Mouse (Mus musculus) left cerebral cortex, adult 2 months (tissue): Measurements from ENCODE around the gene Ctsh. TPM values are rescaled to one million over a fixed set of nuclear protein-coding genes. Genes with fewer than 3 reads are reported as not detected.

Experiments
- DNase-seq, 2 experiments: peaks; one replicate each; pipeline ENCODE4 v3.0.0; 2021 to 2022; ENCODE audit warnings: low spot score in 2 of 2, mixed read lengths in 1 of 2; ENCODE audit errors: extremely low spot score in 1 of 2
- H3K27ac ChIP-seq: fragments of 200-600 bp; 2 replicates; pipeline ENCODE4 v1.8.1; 2022
- H3K4me3 ChIP-seq: fragments of 200-600 bp; 2 replicates; pipeline ENCODE4 v1.8.1; 2022
- CTCF ChIP-seq: fragments of 200-600 bp; IDR thresholded peaks from 2 replicates; pipeline ENCODE4 v1.8.1; 2022; ENCODE audit warnings: antibody characterized with exemption, mild to moderate bottlenecking, moderate library complexity
- intact Hi-C: fragments of 180-260 bp; cut with DNase I; formaldehyde crosslinking; loops from one replicate; pipeline ENCODE4 v1.15.1; 2025
- total RNA-seq, 2 experiments: library from RNA; stranded (reverse); gene quantifications; 2 replicates each; pipeline ENCODE4 v1.2.3; 2021

Ctsh gene
- total RNA-seq, 2 experiments from 2014 or later = 14.1 to 18.9 TPM

GRCm38 (mm10) chr9:90114567-90115307 lies 60.8 kb downstream of the Ctsh start, which contains the start of gene Morf4l1:
Gene Morf4l1 (minus strand): TSS chr9:90114774.
- DNase-seq = peak; percentile 97 to 99
- H3K4me3 ChIP-seq = peak within 1 kb of the TSS; percentile 98
- TF ChIP-seq CTCF = no peak
- H3K27ac ChIP-seq = peak within 1 kb of the TSS; percentile 100
- intact Hi-C loops = loop anchor here (1.0 kb wide), 1 partner anchor 12 kb away; no protein-coding TSS in a partner anchor

GRCm38 (mm10) chr9:90115308-90115700 lies 61.4 kb downstream of the Ctsh start:
- H3K27ac ChIP-seq = peak overlapping the region; percentile 100
- no peak for DNase-seq
- no peak for TF ChIP-seq CTCF
- intact Hi-C loops = no loop called here
- peak overlapping the region; percentile 98 for H3K4me3 ChIP-seq

- intact Hi-C loops = no loop called here
- no peak overlapping the region for H3K4me3 ChIP-seq
- no peak overlapping the region for H3K27ac ChIP-seq
- no peak for TF ChIP-seq CTCF
- DNase-seq = no peak
Observed at GRCm38 (mm10) chr9:90117234-90117633, 63.3 kb downstream of the Ctsh start.

GRCm38 (mm10) chr9:90122246-90122740 lies 68.3 kb downstream of the Ctsh start:
- Histone ChIP-seq H3K27ac (no peak overlapping the region), H3K4me3 (no peak overlapping the region)
- intact Hi-C loops = no loop called here
- TF ChIP-seq CTCF = no peak
- DNase-seq = no peak

GRCm38 (mm10) chr9:90124156-90124872 lies 70.4 kb downstream of the Ctsh start:
- intact Hi-C loops = no loop called here
- TF ChIP-seq CTCF = no peak
- DNase-seq = no peak
- no peak overlapping the region; the same call in 1 of the 2 replicates for H3K4me3 ChIP-seq
- H3K27ac ChIP-seq = peak overlapping the region; percentile 4; the same call in 1 of the 2 replicates

- intact Hi-C loops = no loop called here
- H3K4me3 ChIP-seq = no peak overlapping the region; the same call in 1 of the 2 replicates
- H3K27ac ChIP-seq = peak overlapping the region; percentile 4; the same call in 1 of the 2 replicates
- no peak for TF ChIP-seq CTCF
- no peak for DNase-seq
Observed at GRCm38 (mm10) chr9:90124873-90125245, 70.9 kb downstream of the Ctsh start.

Other genes with a start within 250 kb of the Ctsh start
- gene Rasgrf1, start 144.2 kb upstream of the Ctsh start, total RNA-seq = 100 to 1,000 TPM; 273 to 297 TPM
- 100 to 1,000 TPM; 422 to 465 TPM for gene Morf4l1, start 60.6 kb downstream of the Ctsh start, total RNA-seq
- gene Adamts7, start 108.9 kb downstream of the Ctsh start, total RNA-seq = under 1 TPM; 0.29 to 0.63 TPM
- gene Tbc1d2b, start 216.7 kb downstream of the Ctsh start, total RNA-seq = 10 to 100 TPM; 14.1 to 14.2 TPM